Mouse (Mus musculus) cerebellum, adult (tissue): ENCODE results near the gene Speg.

ENCODE experiments used
- ATAC-seq: cut with Nextera tagmentation; 2 replicates; pipeline ENCODE4 v1.9.2; 2017; ENCODE audit warnings: mild to moderate bottlenecking, moderate library complexity, mixed read lengths; ENCODE audit not compliant: insufficient number of reproducible peaks, low FRiP score, low TSS enrichment

Speg gene

DNA sequence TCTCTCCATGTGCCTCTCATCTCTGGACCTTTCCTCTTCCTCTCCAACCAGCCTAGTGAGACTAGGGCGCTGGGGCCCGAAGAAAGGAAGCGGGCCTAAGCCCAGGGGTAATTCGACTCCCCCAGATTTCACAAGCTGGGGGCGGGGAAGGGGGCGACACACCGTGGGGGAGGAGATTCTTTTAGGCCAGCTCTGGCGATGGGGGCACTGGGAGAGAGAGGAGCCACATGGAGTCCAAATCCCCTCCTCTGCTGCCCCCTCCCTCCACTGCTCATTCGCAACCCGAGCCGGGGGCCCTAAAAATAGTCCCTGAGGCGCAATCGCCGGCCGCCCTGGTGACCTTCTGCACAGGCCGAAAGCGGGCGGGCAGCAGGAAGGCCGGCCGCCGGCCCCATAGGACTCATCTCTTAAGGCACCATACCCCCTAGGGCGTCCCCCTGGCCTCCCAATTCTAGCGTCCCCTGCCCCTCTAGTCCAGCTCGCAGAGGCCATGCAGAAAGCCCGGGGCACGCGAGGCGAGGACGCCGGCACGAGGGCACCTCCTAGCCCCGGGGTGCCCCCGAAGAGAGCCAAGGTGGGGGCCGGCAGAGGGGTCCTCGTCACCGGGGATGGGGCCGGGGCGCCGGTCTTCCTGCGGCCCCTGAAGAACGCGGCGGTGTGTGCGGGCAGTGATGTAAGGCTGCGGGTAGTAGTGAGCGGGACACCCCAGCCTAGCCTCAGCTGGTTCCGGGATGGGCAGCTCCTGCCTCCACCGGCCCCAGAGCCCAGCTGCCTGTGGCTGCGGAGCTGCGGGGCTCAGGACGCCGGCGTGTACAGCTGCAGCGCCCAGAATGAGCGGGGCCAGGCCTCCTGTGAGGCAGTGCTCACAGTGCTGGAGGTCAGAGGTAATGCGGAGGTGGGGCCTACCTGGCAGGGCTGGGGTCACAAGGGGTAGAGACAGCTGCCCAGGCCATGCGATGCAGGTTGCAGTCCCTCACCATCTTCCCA, at the start of gene Speg:
Gene Speg, plus strand, starts transcription at position 348 of the 987 bp plus-strand sequence.
- ATAC-seq: no peak

DNA sequence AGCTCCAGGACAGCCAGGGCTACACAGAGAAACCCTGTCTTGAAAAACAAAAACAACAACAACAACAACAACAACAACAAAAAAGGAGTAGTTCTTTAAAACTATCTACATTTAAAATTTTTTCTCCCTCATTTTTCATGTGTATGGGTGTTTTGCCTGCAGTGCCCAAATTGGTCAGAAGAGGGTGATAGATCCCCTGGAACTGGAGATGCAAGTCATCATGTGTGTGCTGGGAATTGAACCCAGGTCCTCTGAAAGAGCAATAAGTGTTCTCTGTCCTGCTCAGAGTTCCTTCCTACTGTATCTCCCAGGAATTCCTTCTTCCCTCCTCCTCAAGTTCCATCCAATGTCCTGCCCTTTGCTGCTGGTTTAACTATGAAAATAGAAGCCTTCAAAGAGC, 47.6 kb upstream of the Speg start:
- ATAC-seq: no peak

DNA sequence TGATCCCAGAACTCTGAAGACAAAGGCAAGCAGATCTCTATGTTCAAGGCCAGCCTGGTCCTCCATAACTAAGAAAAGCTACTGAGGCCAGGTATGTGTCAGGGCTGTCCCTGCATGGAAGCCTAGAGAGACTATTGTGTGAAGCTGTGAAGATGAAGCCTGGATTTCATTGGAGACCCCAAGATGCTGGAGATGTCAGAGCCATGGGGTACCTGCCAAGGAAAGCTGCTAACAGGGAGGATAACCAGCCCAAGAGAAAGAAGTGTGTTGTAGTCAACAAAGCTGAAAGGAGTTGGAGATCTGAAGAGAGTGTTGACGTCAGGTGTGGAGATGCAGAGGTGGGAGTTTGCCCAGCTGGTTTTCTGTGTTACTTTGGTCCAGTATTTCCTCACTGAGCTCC, 43.8 kb upstream of the Speg start:
- ATAC-seq: no peak

DNA sequence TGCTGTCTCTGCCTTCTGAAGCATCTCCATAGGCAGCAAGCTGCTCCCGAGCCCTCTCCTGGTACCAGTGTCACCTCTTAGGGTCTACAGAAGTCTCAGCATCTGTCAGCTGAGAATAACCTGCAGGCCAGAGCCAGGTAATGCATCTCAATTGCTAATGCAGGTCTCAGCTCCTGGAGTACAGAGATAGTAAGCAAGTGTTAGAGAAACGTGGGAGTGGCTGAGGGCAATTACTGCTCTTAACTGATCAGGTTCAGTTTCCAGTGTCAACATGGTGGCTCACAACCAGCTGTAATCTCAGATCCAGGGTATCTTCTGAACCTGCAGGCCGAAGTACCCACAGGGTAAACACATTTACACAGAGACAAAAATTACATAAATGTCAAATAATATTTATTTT, 38.6 kb upstream of the Speg start:
- no peak for ATAC-seq

DNA sequence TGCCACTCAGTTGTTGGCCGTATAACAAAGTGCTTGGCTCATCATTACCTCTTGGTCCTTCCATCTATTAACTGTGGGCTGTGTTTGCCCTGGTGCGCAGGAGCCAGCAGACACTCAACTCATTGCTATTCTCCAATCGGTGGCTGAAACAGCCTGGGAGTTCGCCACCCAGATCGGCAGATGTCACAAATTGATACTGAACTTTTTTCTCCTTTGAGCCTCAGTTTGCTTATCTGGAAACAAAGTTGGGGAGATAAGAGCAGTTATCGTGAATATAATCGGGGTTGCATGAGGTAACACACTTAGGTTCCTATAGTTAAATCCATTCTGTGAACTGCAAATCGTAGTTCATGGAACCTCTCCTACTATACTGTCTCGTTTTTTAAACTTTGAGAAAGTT, 38.0 kb upstream of the Speg start:
- ATAC-seq: no peak

DNA sequence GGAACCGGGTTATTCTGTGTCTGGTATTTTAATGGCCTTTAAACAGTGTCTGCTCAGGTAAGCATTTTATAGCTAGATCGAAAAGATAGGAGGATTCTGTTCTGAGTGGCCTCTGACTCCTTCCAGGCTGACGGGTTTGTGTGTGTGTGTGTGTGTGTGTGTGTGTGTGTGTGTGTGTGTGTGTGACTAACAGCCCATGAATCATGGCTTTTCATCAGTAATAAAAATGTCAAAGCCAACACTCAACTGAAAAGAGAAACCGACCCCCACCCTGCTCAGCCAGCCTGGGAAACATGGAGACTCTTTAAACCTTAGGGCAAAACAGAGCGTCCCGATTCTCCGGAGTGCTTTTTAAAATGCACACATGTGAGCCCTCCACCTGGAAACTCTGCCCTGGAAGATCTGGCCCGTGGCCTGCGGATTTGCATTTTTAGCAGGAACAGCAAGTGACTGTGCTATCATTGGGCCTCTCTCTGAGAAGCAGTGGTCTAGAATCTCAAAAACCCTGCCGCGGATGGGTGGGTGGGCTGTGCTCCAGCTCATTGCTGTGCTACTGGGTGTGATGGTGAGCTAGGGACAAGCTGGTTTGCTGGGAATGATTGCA, 36.9 kb upstream of the Speg start:
- ATAC-seq: no peak

DNA sequence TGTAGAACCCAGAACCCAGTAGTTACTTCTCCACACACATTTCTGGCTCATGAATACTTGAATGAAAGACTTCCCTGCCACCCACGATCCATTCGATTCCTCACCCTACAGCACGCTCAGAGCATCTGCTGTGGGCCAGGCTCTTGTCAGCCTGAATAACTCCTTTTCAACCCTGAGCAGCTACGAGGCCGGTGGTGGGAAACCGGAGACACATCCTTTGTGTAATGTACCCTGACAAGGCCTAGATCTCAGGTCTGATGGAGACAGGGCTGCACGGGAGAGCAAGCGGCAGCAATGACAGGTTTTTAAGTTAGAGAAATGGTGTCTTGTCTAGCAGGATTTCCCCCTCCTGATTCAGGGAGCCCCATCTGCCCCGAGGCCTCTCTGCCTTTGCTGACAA, 35.8 kb upstream of the Speg start:
- ATAC-seq: no peak

DNA sequence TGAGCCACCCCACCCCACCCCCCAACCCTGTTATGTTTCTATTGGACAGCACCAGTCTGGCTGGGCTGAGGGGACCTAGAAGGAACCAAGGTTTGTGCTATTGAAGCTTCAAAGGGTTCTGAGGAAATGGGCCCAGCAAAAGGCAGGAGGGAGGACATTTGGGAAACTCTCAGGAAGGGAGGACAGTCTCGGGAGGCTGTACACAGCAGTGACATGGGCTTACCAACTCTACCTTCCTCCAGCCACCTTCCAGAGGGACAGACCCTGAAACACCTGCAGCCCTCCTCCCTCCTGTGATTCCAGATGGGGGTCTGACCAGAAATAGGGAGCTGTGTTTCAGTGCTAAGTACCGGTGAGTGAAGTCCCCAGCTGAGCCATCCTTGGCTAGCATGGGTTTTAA, 34.6 kb upstream of the Speg start:
- ATAC-seq: no peak

DNA sequence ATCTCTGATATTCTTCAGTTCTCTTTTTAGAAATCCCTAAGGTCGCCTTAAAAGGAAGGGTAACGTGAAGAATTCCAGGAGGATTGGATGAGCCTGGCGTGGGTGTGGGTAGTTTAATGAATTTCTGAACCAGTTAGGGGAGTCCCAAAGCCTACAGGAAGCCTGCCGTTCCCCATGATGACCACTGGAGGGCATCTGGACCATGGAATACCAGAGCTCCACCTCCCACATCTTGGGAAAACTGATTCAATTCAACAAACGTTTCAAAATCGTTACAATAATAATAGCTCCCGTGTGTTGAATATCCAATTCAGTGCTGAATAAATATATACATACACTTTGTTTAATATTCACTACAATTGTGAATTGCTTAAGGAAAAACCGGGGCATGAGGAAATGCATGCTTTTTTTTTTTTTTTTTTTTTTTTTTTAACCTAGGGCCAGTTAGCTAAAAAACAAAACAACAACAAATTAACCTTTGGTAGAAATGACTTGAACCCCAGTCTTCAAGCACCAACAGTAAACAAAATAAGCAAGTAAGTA, 32.2 kb upstream of the Speg start:
- peak; percentile 68; the same call in 1 of the 2 replicates for ATAC-seq

DNA sequence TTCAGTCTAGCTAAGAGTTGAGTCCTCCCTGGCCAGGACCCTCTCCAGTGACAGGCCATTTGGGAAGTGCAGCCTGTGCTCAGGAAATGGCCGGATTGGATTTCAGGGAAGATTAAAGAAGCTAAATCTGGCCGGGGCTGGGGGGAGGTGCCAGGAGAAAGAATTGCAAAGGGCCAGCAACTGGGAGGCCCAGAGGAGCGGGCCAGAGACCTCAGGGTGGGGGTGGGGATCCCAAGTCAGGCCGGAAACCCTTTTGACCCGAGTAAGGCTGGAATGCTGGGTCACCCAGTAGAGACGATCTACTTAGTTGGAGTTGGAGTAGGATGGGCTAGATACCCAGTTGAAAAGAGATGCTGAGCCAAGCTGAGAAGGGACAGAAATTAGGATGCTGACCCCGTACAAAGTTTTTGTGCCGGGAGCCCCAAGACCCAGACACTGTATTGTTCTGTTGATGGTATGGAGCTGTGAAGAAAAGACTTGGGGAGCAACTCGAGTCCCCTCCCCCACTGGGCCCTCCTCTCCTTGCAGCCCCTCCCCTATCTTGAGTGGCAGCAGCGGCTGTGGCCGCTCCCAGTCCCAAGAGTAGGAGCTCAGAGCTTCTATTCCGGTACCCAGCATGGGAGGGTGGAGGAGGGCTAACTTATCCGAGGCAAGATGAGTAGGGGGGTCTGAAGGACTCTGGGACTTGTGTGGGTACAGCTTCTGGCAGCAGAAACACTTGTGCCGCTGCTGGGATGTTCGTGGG, 30.6 kb upstream of the Speg start:
- ATAC-seq: no peak

DNA sequence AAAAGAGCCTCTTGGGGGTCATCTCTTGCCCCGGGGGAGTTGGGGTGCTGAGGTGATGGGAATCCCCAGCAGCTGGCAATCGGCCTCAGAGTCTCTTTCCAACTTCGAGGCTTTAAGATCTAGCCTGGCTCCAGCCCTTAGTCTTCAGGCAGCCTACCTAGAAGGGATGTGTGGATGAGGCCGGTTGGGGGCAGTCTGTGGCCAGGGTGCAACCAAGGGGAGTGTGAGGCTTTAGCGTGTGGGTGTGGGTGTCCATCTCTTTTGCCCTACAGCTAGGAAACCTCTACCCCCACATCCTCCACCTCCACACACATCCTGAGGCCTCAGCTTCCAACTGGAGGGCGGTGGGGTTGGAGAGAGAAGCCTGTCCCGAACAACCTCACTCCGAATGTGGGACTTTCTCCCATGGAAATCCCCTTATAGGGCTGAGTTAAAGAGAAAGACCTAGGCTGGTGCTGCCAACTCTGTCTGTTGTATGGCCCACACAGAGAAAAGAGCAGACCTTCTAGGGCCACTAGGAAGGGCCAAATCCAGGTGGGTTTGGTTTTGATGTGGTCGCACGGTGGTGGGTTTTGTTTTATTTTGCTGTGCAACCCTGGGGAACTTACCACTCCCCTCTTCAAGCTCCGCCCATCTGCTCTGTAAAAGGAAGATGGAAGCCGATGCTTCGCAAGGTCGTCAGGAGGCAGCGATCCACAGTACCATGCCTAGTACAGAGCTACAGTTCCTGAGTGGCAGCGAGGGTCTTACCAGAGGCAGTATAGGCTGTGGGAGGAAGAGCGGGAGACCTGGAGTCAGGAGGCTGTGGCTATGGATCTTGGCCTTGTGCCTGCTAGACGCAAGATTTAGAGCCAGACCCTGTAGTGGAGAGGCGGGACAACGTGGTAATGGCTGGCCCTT, 29.8 kb upstream of the Speg start:
- ATAC-seq: no peak

DNA sequence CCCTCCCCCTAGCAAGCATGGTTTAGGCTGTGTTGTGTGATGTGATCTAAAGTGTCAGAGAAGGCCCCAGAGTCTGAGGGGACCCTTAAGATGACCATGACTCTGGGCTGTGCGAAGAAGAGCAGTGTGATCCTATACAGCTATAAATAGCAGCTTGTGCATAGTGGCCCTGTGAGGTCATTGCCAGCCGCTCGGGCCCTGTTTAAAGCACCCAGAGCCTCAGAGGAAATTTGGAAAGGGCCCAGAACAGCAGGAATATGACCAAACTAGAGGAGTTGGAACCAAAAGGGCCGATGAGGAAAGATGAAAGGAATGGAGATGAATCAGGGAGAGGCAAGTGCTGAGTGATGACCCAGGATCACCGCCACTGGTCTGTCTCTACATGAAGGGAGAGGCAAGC, 27.8 kb upstream of the Speg start:
- ATAC-seq: no peak

DNA sequence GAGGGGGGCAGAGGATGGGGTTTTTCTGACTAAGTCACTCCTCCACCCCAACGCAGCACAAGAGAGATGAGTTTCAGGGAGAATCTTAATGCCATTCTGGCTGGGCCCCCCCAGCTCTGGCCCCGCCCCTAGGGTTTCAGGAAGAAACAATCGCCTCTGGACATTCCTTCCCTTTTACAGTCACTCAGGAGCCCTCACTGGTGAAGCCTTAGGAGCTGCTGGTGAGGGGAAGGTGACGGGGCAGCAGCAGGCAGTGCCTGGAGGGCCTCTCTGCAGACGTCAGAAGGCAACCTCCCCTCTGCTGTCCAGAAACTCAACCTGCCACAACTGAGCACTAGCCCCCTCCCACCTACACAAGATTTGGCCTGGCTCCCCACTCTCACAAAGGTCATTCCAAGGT, 25.8 kb upstream of the Speg start:
- ATAC-seq: no peak

DNA sequence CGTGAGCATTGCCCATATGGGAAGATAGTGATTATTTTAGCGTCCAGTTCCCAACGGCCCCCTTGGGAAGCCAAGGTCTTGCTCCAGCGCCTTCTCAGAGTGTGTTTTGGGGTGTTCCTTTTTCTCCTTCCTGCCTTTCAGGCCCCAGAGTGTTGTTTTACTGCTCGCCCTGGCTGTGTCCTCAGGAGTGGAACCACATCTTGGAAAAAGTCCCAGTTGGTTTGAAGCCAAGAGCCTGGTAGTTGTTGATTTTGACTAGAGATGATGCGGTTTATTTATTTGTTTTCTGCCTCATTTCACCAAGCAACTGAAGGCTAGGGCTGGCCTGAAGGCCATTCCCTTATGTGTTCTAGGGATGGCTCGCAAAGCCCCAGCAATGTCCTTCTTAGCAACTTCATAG, 17.8 kb upstream of the Speg start:
- 0 out of 2 replicates have a peak, but pooled peaks have one; percentile 26 for ATAC-seq

DNA sequence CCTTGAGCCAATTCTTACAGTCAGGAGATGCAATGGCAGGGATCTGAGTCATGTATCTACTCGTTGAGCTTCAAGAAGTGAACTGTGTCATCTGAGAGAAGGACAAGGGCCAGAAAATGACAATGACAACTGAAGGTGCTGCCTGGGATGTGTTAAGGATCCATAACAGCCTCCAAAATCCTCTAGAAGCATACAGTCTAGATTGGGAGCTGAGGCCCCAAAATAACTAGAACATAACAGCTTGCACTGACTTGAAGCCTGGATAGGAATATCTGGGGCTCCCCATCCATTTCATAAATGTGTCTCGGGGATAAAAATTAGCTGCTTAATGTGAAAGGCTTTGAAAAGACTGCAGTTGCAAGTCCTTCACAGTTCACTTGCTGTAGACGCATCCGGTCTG, 17.1 kb upstream of the Speg start:
- no peak for ATAC-seq

DNA sequence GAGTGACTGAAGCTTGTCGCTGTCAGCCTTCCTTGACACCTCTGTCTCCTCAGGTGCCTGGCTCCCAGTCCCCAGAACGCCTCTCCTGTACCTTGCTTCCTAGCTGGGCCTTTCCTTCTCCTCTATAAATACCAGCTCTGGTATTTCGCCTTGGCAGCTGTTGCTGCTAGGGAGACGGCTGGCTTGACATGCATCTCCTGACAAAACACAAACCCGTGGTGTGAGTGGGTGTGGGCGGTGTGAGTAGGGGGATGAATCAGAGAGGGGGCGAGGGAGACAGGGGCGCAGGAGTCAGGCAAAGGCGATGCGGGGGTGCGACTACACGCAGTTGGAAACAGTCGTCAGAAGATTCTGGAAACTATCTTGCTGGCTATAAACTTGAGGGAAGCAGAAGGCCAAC, 15.8 kb upstream of the Speg start:
- ATAC-seq: no peak

DNA sequence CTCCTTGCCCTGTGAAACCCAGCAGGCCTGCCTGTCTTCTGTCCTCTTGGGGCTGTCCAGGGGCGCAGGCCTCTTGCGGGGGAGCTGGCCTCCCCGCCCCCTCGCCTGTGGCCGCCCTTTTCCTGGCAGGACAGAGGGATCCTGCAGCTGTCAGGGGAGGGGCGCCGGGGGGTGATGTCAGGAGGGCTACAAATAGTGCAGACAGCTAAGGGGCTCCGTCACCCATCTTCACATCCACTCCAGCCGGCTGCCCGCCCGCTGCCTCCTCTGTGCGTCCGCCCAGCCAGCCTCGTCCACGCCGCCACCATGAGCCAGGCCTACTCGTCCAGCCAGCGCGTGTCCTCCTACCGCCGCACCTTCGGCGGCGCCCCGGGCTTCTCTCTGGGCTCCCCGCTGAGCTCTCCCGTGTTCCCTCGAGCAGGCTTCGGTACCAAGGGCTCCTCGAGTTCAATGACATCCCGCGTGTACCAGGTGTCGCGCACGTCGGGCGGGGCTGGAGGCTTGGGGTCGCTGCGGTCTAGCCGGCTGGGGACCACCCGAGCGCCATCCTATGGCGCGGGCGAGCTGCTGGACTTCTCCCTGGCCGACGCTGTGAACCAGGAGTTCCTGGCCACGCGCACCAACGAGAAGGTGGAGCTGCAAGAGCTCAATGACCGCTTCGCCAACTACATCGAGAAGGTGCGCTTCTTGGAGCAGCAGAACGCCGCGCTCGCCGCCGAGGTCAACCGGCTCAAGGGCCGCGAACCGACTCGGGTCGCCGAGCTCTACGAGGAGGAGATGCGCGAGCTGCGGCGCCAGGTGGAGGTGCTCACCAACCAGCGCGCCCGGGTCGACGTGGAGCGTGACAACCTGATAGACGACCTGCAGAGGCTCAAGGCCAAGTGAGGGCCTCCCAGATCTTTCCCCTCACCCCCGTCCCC, 14.7 kb upstream of the Speg start, which contains the start of gene Des:
Gene Des, plus strand, starts transcription at position 218 of the 920 bp plus-strand sequence.
- ATAC-seq: peak; percentile 33; the same call in 1 of the 2 replicates

DNA sequence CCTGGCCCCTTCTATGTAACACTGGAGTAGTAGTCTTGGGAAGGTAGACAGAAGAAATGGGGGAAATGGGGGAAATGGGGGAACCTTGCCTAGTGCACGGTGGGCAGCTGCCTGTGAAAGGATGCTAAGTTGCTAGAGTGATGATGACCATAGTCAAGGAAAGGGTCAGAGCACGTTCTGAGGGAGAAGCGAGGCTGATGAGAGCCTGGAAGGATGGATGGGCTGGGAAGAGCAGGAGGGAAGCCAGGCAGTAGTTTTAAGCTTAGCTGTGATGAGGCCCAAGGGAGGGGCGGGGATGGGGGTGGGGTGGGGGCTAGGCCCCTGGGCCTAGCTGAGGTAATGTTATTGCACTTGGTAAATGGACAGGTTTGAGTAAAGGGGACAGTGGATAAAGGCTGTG, 14.0 kb upstream of the Speg start:
- no peak for ATAC-seq

DNA sequence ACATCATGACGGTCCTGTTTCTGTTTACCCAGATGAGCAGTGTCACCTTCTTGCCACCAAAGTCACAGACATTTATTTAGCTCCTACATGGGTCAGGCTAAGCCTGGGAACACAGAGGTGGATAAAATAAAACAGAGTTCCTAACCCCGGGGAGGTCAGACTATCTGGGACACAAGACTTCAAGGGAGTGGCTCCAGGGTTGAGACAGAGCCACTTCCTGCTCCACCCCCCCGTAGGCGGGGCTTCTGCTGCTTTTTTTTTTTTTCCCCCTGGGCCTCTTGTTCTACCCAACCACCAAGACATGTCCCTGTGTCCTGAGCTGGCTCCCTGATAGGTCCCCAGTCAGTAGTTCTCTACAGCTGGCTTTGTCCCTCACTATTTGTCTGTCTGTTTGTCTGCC, 13.3 kb upstream of the Speg start:
- no peak for ATAC-seq
